Mouse (Mus musculus) hematopoietic stem cell, adult 5-6 weeks (primary cell): ENCODE measurements around the gene Psmd9. TPM values are rescaled to one million over a fixed set of nuclear protein-coding genes. Genes with fewer than 3 reads are reported as not detected.
"Not testable (repeated sequence)": the region's sequence is repeated elsewhere in the genome, so short reads cannot be mapped to it uniquely, and the experiment has no call there.

Source experiments
- ATAC-seq, 2 experiments: fragments of 125-278 bp in 1 of 2; replicated peaks in 1 of 2; 2 replicates each; pipeline ENCODE4 v1.8.0; 2016 to 2017; ENCODE audit warnings: inconsistent platforms in 2 of 2, mild to moderate bottlenecking in 2 of 2, moderate number of reproducible peaks in 2 of 2, low read depth in 1 of 2, moderate TSS enrichment in 1 of 2; ENCODE audit not compliant: low FRiP score in 2 of 2, poor library complexity in 2 of 2, severe bottlenecking in 2 of 2, insufficient read depth in 1 of 2, low TSS enrichment in 1 of 2
- total RNA-seq: library from RNA; stranded (forward); fragments of 172-1452, 232-1000 nt; gene quantifications from 2 replicates; pipeline ENCODE4 v1.2.3, GENCODE M21; 2017

Psmd9 gene
- total RNA-seq, 1 experiment from 2014 or later = 21.0 TPM

DNA sequence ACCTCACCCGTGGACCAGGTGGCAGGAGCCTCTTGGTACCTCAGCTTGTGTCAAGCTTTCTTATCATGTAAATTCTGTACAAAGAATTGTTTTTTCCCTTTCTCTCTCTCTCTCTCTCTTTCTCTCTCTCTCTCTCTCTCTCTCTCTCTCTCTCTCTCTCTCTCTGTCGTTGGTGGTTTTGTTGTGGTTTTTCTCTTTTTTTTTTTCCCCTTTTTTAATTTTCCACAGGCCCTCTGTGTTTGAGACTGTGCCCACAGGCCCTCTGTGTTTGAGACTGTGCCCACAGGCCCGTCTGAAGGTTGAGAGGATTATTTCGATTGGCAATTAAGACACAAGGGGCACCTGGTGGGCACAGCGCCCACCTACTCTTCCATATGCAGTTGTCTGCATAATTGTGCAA lies 1.6 kb upstream of the Psmd9 start:
- ATAC-seq = no peak

GRCm38 (mm10) chr5:123170365-123170764 lies 1.2 kb downstream of the Psmd9 start:
- no peak for ATAC-seq

DNA sequence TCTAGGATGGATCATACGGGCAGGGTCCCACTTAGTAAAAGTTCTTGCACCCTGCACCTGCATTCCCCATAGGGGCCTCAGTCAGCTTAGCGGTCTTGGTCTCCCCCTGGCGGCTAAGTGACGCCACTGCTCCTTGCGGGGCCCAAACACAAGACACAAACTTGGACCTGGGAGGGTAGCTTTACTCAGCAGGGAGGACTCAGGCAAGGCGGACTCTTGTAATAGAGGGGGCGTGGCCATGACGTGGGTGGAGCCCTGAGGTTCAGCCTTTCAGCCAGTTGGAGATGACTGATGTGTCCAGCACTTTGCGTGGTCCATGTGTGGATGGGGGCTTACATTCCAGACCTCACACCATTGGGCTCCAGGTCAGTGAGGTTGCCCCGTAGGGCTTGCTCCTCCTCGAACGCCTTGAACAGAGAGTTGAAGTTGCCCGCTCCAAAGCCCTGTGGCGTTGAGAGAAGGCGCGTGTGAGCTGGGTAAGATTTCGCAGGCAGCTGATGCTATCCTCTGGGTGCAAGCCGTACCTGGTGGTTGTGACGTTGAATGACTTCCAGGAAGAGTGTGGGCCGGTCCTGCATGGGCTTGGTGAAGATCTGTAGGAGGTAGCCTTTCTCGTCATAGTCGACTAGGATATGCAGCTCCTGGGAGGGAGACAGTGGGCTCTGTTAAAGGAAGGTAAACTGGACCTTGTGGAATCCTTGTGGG lies 2.6 kb downstream of the Psmd9 start:
- peak; percentile 83 to 91 for ATAC-seq

- no peak for ATAC-seq
Observed at GRCm38 (mm10) chr5:123178792-123179191, 9.6 kb downstream of the Psmd9 start.

DNA sequence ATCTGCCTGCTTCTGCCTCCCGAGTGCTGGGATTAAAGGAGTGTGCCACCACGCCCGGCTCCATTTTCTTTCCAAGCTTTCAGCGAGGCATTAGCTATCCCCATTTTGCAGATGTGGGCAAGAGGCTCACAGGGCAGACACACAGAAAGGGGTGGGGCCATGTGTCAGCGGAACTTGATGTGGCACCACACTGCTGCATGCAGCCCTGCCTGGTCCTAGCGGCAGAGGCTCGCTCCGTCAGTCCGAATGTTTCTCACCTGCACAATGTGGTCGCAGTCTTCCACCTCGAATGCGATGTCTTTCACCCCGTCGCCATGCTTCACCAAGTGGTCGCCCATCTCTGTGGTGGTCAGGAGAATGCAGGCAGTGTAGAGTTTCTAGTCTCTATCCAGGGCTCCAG lies 11.2 kb downstream of the Psmd9 start:
- no peak for ATAC-seq

DNA sequence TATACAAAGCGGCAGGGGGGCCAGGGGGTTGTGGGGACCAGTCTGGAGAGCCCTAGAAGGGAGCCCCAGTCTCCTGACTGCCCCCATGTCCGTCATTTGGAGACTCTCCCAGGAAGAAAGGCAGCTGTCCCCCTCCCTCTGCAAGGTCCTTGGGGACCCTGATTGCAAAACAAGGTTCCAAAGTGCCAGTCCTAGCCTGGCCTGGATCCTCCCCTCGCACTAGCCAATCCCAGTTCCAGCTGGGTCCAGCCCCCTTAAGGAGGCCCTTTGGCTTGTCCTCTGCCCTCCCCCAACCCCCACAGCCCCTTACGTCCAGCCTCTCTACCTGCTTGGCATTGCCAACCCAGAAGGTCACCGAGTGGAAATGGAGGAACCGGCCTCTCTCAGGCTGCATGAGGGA lies 12.3 kb downstream of the Psmd9 start:
- no peak for ATAC-seq

DNA sequence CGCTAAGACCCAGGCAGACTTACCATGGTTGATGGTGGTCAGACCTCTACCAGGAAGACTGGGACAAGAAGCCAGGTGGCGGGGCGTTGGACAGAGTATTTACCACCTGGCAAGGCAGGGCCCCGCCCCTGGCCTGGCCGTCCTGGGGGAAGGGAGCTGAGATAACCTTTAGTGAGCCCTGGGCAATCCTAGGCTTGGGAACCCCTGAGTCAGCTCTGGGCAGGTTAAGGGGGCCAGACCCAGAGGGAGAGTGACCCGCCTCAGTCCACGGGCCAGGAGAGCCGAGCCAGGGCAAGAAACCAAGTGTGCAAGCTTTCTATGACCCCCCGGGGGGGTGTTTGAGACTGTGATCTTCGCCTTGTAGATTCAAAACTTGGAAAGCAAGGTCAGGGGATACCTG lies 13.4 kb downstream of the Psmd9 start, which contains the start of gene Hpd:
Hpd (minus strand) TSS at position 77 of the 400 bp plus-strand sequence.
- 0 out of 4 replicates have a peak, but pooled peaks of 1 of the 2 experiments have one; percentile 5 for ATAC-seq

DNA sequence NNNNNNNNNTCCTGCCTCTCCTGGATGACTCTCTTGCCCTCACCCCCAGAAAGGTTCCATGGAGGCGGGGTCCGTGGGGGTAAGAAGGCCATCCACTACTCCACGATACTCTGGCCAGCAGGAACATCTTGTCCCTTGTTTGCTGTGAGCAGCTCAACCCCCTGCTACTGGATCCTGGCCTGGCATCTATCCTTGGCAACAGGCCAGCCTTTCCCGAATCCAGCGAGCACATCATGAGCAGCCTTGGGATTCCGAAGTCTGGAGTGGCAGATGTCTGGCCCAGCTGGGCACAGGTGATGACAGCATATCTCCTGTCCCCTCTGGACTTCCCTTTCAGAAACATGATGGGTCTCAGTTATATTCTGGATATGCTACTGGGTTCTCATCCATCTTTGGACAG lies 16.8 kb downstream of the Psmd9 start:
- ATAC-seq = no peak

- ATAC-seq = no peak
Observed at GRCm38 (mm10) chr5:123187306-123187705, 18.1 kb downstream of the Psmd9 start.

GRCm38 (mm10) chr5:123190912-123191311 lies 21.7 kb downstream of the Psmd9 start:
- ATAC-seq = no peak

- no peak for ATAC-seq
Observed at GRCm38 (mm10) chr5:123191427-123191826, 22.2 kb downstream of the Psmd9 start.

DNA sequence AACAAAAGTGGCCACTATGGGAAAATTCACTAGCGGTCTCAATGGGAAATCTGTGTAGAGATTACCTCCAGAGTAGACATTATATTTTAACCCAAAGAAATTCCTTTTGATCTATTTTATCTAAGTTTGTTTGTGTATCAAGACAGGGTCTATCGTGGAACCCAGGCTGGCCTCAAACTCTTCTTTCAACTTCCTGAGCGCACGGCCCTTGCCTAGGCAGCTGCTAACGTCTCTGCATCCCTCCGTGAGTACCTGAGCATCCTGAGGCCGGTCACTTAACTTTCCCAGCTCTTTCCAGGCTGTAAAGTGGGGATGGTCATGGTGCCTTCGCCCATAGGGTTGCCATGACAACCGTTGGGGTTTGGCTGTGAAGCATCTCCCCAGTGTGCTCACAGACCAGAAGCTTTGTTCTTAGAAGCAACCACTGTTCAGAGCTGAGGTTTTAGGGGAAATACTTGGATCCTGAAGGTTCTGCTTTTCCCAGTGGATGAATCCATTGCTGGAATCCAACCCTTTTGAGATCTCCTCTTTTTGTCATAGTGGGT lies 23.5 kb downstream of the Psmd9 start:
- no peak for ATAC-seq

DNA sequence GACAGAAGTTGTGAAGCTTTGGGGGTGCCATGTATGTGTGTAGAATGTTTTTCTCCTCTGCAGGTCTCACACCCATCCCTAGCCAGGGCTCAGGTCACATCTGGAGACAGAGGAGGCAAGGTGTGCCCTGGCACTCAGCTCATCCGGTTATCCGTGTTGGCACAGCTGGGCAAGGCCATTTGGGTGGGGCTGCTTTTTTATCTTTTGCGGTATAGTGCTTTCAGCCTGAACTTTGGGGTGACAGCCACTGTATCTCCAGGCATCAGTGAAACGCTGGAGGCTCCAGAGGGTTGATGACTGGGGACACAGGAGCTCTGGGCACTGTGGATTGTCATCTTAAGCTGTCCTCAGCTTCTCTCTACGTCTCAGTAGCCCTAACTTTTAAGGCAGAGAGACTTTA lies 24.2 kb downstream of the Psmd9 start:
- peak in 1 of 2 experiments; percentile 14; a peak in 1 of 4 replicates for ATAC-seq

GRCm38 (mm10) chr5:123194856-123195255 lies 25.6 kb downstream of the Psmd9 start:
- no peak for ATAC-seq

DNA sequence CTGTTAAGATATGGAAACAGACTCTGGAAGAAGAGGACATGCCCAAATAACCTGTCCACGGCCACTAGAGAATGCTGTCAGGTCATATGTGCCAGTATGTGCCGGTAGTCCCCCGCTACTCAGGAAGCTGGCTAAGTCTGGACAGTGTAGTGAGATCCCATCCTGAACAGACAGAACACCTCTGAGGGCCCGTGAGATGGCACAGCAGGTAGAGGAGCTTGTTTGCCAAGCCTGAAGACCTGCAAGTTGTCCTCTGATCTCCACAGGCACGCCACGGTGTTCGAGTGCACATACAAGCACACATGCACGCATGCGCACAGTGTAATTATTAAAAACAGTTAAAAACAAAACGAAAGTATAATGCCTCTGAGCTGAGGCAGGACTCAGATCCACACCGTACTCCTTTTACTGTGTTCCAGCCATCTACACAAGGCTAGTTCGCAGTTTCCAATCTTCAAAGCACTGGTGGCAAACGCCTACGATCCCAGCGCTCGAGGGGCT lies 26.3 kb downstream of the Psmd9 start:
- no peak for ATAC-seq

DNA sequence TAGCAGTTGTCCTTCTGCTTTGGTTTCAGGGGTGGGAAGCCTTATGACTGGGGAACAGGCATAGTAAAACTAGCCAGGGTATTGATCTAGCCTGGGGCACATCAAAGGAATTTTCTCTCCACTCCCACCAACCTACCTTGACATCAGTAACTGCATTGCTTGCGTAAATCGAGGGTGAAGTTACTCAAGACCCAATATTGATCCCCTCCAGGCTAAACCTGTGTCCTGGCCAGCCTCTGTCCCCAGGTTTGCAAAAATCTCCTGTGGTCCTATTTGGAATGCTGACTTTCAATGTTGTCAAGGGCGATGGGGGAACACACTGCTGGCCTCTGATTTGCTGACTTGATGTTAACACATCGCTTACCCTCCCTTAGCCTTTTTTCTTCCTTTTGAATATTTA lies 27.5 kb downstream of the Psmd9 start:
- no peak for ATAC-seq

GRCm38 (mm10) chr5:123198523-123198922 lies 29.3 kb downstream of the Psmd9 start:
- ATAC-seq = no peak

DNA sequence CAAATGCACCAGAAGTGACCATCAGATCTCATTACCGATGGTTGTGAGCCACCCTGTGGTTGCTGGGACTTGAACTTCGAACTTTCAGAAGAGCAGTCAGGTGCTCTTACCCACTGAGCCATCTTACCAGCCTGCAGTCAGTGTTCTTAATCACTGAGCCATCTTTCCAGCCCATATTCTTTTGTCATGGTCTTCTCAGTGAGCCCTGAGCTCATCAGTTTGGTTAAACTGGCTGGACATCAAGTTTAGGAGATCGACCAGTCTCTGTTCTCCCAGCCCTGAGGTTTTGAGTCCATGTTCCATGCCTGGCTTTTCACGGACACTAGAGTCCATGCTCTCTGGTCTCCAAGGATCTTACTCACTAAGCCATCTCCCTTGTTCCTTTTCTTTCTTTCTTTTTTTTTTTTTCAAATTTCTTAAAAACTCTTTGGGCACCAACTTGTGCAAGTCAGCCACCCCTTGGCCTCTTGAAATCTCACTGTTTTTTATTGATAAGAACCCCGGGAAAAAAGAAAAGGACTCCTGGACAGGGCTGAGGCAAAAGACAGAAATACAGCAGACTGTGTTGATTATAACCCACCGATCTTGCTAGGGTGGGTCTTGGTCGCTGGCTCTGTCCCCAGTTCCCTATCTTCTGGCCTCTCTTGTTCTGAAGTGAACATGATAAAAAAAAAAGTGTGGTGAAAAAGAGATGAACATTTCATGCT lies 31.8 kb downstream of the Psmd9 start:
- ATAC-seq = not testable (repeated sequence)
